Mouse (Mus musculus) hematopoietic stem cell, adult 5-6 weeks (primary cell): ENCODE measurements at regions not wholly inside any gene's neighbourhood (a gene's known extent, or its start where the extent isn't known, plus 50 kb on each side); places are given as distances from the start of the nearest gene placed in this dataset.

Experiments
- ATAC-seq, 2 experiments: fragments of 125-278 bp in 1 of 2; replicated peaks in 1 of 2; 2 replicates each; pipeline ENCODE4 v1.8.0; 2016 to 2017; ENCODE audit warnings: inconsistent platforms in 2 of 2, mild to moderate bottlenecking in 2 of 2, moderate number of reproducible peaks in 2 of 2, low read depth in 1 of 2, moderate TSS enrichment in 1 of 2; ENCODE audit not compliant: low FRiP score in 2 of 2, poor library complexity in 2 of 2, severe bottlenecking in 2 of 2, insufficient read depth in 1 of 2, low TSS enrichment in 1 of 2

- no peak for ATAC-seq
These were observed 234.0 kb upstream of the Zfp637 start for GRCm38 (mm10) chr6:117607023-117607422.

DNA sequence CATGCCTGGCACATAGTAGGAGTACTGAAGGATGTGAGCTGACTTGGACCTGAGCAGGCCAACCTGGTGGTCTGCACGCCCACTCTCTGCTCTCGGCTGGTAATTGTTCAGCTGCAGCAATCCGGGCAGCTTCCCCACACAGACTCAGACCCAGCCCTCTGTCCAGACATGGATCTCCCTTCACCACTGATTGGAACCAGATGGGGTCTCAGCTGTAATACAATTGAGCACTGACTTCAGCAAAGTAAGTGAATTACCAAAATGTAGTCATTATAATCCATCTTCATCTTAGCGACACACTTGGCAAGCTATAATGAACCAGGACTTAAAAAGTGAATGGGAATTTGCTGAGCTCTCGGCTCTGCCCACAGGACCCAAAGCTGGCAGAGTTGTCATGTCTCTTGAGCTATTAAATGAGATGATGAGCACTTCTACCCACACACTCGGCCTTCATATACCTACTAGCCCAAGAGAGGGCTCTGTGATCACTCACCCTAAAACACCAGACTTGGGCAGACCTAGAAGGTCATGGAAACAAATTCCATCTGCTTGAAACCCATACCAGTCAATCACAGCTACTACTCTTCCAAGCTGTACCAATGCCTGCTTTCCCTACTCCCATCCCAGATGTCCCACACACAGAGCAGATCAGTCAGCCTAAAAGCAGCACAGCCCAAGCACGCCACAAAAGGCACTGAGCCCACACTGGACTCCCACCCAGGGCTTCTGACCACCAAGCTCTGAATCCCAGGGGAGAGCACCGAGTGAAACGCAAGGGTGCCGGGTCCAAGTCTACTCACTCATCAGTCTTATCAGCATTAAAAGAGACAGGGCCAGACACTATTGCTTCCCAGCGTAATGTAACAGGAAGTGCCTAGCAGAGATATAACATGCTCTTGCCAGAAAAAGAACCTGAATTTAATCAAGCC, 231.2 kb upstream of the Zfp637 start:
- ATAC-seq: no peak

- no peak for ATAC-seq
These were observed 229.7 kb upstream of the Zfp637 start for GRCm38 (mm10) chr6:117611281-117611680.

DNA sequence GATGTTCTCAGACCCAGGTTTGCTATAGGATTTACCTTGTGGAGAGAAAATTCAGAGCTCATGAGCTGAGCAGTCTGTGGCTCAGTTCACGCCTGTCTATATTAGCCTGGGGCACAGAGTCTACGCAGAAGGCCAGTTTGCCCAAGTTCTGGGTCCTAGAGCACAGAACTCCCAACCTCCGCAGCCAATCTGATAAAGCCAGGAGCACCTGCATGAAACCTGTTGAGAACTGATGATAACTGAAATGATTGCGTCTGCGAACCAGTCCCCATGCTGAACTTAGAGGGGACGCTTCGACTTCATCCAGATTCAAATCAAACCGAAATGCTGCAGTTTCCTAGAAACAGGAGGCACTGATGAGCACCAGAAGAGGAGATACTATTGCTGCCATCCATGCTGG, 229.0 kb upstream of the Zfp637 start:
- ATAC-seq: no peak

GRCm38 (mm10) chr6:117612421-117612820, 228.6 kb upstream of the Zfp637 start:
- no peak for ATAC-seq

DNA sequence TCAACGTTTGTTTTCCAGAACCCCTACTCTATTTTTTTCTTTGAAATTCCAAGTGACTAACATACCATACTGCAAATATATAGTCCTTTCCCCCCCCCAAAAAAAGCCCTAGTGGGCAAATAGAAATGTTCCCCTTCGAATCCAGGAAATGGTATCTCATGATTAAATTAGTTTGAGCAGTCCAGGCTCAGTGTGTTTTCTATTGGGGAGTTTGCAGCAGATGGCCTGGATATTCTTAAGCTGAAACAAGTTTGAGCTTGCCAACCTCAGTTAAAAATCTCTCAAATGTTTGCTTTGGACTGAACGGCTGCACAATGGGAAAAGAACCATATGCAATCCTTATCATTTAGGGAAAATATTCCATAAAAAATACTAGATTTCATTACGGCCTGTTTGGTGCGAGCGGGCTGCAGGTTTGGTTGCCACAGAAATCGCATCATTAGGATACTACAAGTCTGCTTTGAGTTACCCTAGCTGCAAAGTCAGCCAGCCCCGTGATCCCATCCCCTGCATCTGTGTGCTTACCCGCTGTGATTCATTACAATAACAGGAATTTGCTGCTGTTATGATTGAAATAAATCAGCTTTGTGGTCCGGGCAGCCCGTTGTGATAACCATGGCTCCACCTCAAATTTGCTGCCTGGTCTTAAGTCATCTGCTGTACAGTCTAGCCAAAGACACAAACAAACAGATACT, 227.2 kb upstream of the Zfp637 start:
- no peak for ATAC-seq

DNA sequence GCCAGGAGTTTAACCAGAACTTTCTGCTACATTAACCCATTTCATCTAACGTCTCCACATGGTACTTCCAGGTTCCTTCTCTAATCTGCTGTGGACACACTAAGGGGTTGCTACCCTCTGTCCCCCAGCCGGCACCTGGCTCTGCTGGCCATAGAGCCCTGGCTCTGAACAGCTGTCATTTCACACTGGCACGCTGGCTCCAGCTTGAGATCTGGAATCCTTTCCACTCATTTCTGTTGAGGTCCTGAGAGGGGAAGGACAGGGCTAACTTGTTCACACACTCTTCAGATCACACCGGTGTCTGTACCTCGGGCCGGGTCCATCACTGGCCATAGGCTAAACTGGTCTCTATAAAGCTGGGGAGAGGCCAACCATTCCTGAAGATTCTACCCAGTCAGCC, 226.6 kb upstream of the Zfp637 start:
- no peak for ATAC-seq

GRCm38 (mm10) chr6:117617168-117617567, 223.8 kb upstream of the Zfp637 start:
- no peak for ATAC-seq

DNA sequence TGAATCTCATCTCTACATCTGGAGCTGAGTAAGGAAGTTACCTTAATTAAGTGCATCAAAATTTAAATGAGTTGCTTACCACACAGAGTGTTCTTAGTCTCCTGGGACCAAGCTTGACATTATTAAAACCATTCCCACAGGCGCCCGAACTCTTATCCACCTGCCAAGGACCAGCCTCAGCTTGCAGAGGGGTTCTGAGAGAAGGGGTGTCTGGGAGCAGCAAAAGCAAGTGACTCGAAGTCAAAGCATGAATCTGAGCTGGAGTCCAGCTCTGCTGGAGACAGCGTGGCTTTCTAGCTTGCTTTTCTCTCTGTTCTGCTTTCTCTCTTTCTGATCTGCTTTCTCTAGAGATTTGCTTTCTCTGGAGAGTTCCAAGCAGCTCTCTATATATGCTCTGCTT, 223.0 kb upstream of the Zfp637 start:
- no peak for ATAC-seq

- no peak for ATAC-seq
These were observed 221.4 kb upstream of the Zfp637 start for GRCm38 (mm10) chr6:117619606-117620005.

DNA sequence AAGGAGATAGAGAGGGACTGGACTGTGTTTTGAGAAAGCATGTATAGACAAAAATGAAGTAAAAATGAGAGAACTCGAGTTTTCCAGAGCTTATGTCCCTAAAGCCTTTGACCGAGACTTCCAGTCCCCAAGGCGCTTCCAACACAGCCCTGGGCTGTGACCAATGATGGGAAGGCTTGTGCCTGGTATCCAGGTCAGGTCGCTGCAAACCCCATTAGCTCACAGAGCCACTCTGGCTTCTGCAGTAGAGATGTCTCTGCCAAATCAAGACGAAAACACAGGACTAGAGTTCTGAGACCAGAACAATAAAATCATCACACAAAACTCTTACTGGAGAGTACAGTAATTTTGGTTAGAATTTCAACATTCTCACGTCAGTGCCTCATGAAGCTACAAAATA, 218.5 kb upstream of the Zfp637 start:
- ATAC-seq: no peak

DNA sequence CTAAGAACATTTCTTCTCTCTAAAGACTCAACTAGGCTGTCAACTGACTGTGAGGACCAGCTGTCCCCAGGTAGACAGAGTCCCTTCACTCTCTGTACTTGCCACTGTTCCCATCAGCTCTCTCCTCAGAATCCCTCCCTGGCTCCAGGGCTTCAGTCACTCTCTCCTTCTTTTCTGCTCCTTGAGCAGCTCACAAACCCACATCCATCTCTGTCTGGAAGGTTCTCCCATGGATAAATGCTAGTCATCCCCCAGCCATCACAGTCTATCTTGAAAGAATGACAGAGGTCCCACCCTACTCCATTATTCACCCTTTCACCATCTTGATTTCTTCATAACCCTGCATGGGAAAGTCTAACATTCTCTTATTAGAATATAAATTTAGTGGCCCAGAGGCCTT, 218.0 kb upstream of the Zfp637 start:
- ATAC-seq: no peak

DNA sequence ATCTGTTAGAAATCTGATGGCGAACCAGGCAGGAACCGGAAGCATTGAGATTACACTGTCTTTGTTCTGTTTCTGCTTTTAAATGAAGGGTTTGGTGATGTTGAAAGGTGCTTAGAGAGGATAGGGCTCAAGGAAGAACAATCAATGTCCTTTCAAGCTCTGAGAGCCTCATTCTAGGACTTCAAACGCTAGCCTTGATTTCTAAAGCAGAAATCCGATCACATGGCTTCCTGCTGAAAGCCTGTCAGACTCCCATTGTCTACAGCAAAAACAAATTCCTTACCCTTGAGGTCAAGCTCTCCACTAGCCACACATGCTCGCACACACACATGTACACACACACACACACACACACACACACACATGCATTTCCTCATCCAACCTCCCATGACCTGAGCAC, 215.3 kb upstream of the Zfp637 start:
- ATAC-seq: no peak

DNA sequence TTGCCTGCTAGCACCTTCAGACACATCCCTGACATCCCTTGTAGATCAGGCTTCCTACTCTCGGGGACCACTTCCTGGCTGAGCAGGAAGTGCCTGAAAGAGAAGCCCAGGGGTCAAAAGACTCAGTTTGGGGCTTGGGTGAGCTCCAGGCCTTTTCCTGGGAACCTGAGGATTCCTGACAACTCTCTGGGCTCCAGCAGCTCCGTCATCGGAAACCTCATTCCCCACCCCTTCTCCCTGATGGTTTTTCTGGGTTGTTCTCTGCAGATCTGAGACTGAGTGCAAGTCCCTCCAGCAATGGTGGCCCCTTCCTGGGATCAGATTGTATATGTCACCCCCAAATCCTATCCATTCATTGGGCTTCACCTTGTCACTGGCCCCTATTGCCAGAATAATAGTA, 213.5 kb upstream of the Zfp637 start:
- ATAC-seq: no peak

DNA sequence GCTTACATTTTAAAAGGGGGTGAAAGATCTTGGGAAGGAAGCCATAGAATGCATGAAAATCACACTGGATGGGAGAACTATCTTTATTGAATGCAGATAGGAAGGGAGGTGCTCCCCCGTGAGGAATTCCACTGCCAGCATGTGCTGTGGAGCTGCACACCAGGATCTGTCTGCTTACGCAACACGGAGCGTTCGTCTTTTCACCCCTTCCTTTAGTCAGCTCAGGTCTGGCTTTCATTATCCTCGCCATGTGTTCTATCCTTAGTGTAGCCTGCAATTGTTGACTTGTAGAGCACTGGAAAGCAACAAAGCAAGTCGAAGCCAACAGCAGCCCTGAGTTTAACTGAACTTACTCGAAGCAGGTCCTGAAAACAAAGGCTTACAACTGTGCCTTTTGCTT, 194.4 kb upstream of the Zfp637 start:
- ATAC-seq: no peak

GRCm38 (mm10) chr6:117650541-117650940, 190.4 kb upstream of the Zfp637 start:
- no peak for ATAC-seq

DNA sequence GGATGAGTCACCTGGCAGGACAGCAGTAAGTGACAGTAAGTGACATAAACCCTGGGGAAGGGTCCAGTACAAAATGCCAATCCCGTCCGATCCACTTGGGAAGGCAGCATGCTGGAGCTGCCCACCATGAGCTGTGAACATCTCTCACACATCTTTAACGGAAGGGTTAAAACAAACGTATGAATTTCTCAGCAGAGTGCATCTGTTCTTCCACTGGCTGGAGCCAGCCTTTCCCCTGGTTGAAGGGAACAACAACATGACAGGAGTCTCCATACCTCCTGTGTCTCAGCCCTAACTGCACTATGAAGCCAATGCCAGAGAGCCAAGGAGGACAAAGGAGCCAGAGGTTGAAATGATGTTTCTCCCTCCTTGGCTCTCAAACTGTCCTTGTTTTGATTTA, 189.4 kb upstream of the Zfp637 start:
- no peak for ATAC-seq

DNA sequence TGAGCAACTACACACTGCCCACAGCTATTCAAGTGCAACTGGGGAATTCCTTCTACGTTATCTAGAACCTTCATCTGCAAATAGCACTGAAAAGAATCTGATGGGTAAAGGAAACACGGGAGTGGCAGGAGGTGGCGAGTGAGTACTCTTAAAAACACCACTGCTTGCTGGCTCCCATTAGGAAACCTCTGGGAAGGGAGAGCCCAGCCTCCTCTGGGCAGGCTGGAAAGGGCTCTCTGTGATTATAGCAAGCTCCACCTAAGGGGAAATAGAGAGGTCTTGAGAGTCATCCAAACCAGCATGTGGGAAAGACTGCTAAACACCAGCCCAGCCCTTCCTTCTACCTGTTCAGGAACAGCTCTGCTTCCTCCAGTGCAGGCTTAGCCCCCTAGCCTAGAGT, 189.0 kb upstream of the Zfp637 start:
- ATAC-seq: no peak

- no peak for ATAC-seq
These were observed 188.1 kb upstream of the Zfp637 start for GRCm38 (mm10) chr6:117652917-117653316.
